Mouse (Mus musculus): Measurements from ENCODE around the gene Svs1. TPM values are rescaled to one million over a fixed set of nuclear protein-coding genes. Genes with fewer than 3 reads are reported as not detected.
"Not testable (repeated sequence)": the region's sequence is repeated elsewhere in the genome, so short reads cannot be mapped to it uniquely, and the experiment has no call there.

Gene Svs1
- polyA plus RNA-seq (2015; fragmentation: Nextera tagmentation; extraction: Ambion mirVana): not detected in 2 replicates

- Histone ChIP-seq H3K36me3 (ENCODE audit: control insufficient read depth, insufficient read depth, low read length) (no peaks in the 10 kb centered on the region), H3K4me2 (ENCODE audit: low read depth, low read length) (no peak within 1 kb of the TSS), H3K4me1 (replicated peaks; ENCODE audit: control insufficient read depth, insufficient read depth, low read length) (no peaks in the 10 kb centered on the region), H3K27ac (ENCODE audit: low read length) (no peak within 1 kb of the TSS), H3K9ac (ENCODE audit: low read length) (no peak within 1 kb of the TSS), H3K9me3 (ENCODE audit: control insufficient read depth, low read length) (no peaks in the 10 kb centered on the region), H3K27me3 (ENCODE audit: control insufficient read depth, insufficient read depth, low read depth, low read length) (no peaks in the 10 kb centered on the region), H3K4me3 (ENCODE audit: low read length) (no peak within 1 kb of the TSS)
- no peak for ATAC-seq (ENCODE audit: low read depth)
- 33% methylated on average over 7 of the region's 7 CpGs for WGBS
Observed at GRCm38 (mm10) chr6:48986444-48986990, at the start of gene Svs1. TSS of gene Svs1 (plus strand) at chr6:48986861.

DNA sequence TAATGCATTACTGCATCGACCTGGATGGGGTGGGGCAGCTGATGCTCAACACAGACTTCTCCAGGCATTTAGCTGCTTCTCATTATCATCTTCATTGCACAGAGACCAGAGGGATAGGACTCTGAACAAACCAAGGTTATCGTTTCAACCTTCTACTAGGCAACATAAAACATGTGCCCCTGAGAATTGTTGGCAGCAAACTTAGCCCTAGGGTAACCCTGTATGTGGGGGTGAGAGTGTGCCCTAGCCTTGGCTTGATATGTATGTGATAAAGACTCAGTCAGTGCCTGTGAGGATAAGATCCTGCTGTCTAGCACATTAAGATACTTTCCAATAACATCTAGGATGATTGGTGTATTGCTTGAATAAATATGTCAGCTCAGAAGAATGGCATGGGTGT lies 37.1 kb upstream of the Svs1 start:
- no peaks in the 10 kb centered on the region for H3K9me3 ChIP-seq (ENCODE audit: control insufficient read depth, low read length)
- H3K4me2 ChIP-seq (ENCODE audit: low read depth, low read length): no peak overlapping the region
- no peak overlapping the region for H3K27ac ChIP-seq (ENCODE audit: low read length)
- H3K36me3 ChIP-seq (ENCODE audit: control insufficient read depth, insufficient read depth, low read length): no peaks in the 10 kb centered on the region
- no peak overlapping the region for H3K4me3 ChIP-seq (ENCODE audit: low read length)
- no peaks in the 10 kb centered on the region for H3K27me3 ChIP-seq (ENCODE audit: control insufficient read depth, insufficient read depth, low read depth, low read length)
- WGBS: 74% methylated on average over 2 of the region's 2 CpGs
- H3K4me1 ChIP-seq (replicated peaks; ENCODE audit: control insufficient read depth, insufficient read depth, low read length): no peaks in the 10 kb centered on the region
- ATAC-seq (ENCODE audit: low read depth): no peak
- no peak overlapping the region for H3K9ac ChIP-seq (ENCODE audit: low read length)

DNA sequence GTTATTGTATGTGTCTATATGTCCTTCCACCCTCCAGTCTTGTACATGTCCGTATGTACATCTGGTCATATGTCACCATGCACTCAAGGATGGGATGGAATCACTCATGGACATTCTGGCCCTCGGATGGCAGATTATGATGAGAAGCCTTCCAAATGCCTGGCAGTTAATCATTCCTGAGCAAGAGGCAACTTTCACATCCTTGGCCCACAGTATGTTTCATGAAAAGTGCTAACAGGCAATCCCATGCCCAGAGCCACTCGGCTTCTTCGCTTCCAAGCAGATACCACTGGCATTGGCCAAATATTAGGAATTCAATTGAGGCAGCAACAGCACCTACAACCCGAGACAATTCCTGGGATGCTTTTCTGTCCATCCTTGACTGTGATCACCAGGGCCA lies 36.0 kb upstream of the Svs1 start:
- H3K36me3 ChIP-seq (ENCODE audit: control insufficient read depth, insufficient read depth, low read length): no peaks in the 10 kb centered on the region
- ATAC-seq (ENCODE audit: low read depth): no peak
- 81% methylated on average over 5 of the region's 5 CpGs for WGBS
- no peaks in the 10 kb centered on the region for H3K4me1 ChIP-seq (replicated peaks; ENCODE audit: control insufficient read depth, insufficient read depth, low read length)
- H3K9ac ChIP-seq (ENCODE audit: low read length): no peak overlapping the region
- H3K27ac ChIP-seq (ENCODE audit: low read length): no peak overlapping the region
- H3K4me2 ChIP-seq (ENCODE audit: low read depth, low read length): no peak overlapping the region
- no peak overlapping the region for H3K4me3 ChIP-seq (ENCODE audit: low read length)
- no peaks in the 10 kb centered on the region for H3K9me3 ChIP-seq (ENCODE audit: control insufficient read depth, low read length)
- no peaks in the 10 kb centered on the region for H3K27me3 ChIP-seq (ENCODE audit: control insufficient read depth, insufficient read depth, low read depth, low read length)

DNA sequence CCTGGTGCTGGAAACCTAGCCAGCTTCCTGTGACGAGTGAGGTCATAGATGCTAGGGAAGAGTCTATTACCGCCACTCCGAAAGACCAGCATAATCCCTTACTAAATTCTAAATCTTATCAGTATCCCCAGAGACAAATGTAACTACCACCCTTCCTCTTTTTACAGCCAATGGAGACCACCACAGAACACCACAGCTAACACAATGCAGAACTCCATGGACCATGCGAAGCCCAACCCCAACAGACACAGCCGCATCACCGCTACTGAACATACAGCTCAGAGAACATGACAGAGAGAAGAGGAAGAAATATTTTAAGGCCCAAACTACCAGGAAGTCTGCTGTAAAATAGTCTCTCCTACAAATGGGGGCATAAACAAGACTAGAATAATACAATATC lies 35.0 kb upstream of the Svs1 start:
- no peak overlapping the region for H3K27ac ChIP-seq (ENCODE audit: low read length)
- H3K27me3 ChIP-seq (ENCODE audit: control insufficient read depth, insufficient read depth, low read depth, low read length): no peaks in the 10 kb centered on the region
- H3K9ac ChIP-seq (ENCODE audit: low read length): no peak overlapping the region
- H3K4me2 ChIP-seq (ENCODE audit: low read depth, low read length): no peak overlapping the region
- no peaks in the 10 kb centered on the region for H3K4me1 ChIP-seq (replicated peaks; ENCODE audit: control insufficient read depth, insufficient read depth, low read length)
- WGBS: 84% methylated on average over 6 of the region's 6 CpGs
- H3K4me3 ChIP-seq (ENCODE audit: low read length): no peak overlapping the region
- no peaks in the 10 kb centered on the region for H3K9me3 ChIP-seq (ENCODE audit: control insufficient read depth, low read length)
- H3K36me3 ChIP-seq (ENCODE audit: control insufficient read depth, insufficient read depth, low read length): no peaks in the 10 kb centered on the region
- ATAC-seq (ENCODE audit: low read depth): no peak

- Histone ChIP-seq H3K9me3 (ENCODE audit: control insufficient read depth, low read length) (no peaks in the 10 kb centered on the region), H3K27ac (ENCODE audit: low read length) (no peak overlapping the region), H3K9ac (ENCODE audit: low read length) (no peak overlapping the region), H3K27me3 (ENCODE audit: control insufficient read depth, insufficient read depth, low read depth, low read length) (no peaks in the 10 kb centered on the region), H3K36me3 (ENCODE audit: control insufficient read depth, insufficient read depth, low read length) (no peaks in the 10 kb centered on the region), H3K4me2 (ENCODE audit: low read depth, low read length) (no peak overlapping the region), H3K4me3 (ENCODE audit: low read length) (no peak overlapping the region), H3K4me1 (replicated peaks; ENCODE audit: control insufficient read depth, insufficient read depth, low read length) (no peaks in the 10 kb centered on the region)
- no peak for ATAC-seq (ENCODE audit: low read depth)
- 82% methylated on average over 5 of the region's 5 CpGs for WGBS
Observed at GRCm38 (mm10) chr6:48953220-48953619, 33.4 kb upstream of the Svs1 start.

- 78% methylated on average over 5 of the region's 5 CpGs for WGBS
- H3K9ac ChIP-seq (ENCODE audit: low read length): no peak overlapping the region
- H3K27me3 ChIP-seq (ENCODE audit: control insufficient read depth, insufficient read depth, low read depth, low read length): no peaks in the 10 kb centered on the region
- no peaks in the 10 kb centered on the region for H3K36me3 ChIP-seq (ENCODE audit: control insufficient read depth, insufficient read depth, low read length)
- H3K4me3 ChIP-seq (ENCODE audit: low read length): no peak overlapping the region
- H3K4me1 ChIP-seq (replicated peaks; ENCODE audit: control insufficient read depth, insufficient read depth, low read length): no peaks in the 10 kb centered on the region
- no peak for ATAC-seq (ENCODE audit: low read depth)
- H3K27ac ChIP-seq (ENCODE audit: low read length): no peak overlapping the region
- no peak overlapping the region for H3K4me2 ChIP-seq (ENCODE audit: low read depth, low read length)
- no peaks in the 10 kb centered on the region for H3K9me3 ChIP-seq (ENCODE audit: control insufficient read depth, low read length)
Observed at GRCm38 (mm10) chr6:48954211-48954610, 32.5 kb upstream of the Svs1 start.

DNA sequence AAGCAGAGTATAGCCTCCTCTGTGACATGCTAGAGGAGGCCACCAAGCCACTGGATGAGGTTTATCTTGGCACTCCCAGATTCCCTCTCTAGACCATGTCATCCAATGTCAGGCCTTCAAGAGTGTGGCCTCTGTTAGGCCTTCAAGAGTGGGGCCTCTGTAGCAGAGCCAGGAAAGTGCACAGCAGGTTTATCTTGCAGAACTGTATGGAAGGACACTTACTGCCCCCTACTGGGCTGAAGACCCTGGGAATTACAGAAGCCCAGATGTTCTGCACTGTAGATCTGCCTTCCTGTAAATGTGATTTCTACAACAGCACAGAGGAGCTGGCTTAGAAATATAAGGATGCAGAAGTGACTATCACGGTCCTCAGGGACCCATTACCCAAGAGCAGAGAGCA lies 31.7 kb upstream of the Svs1 start:
- H3K36me3 ChIP-seq (ENCODE audit: control insufficient read depth, insufficient read depth, low read length): no peaks in the 10 kb centered on the region
- H3K27me3 ChIP-seq (ENCODE audit: control insufficient read depth, insufficient read depth, low read depth, low read length): no peaks in the 10 kb centered on the region
- no peaks in the 10 kb centered on the region for H3K9me3 ChIP-seq (ENCODE audit: control insufficient read depth, low read length)
- no peak overlapping the region for H3K4me2 ChIP-seq (ENCODE audit: low read depth, low read length)
- H3K9ac ChIP-seq (ENCODE audit: low read length): no peak overlapping the region
- peak; percentile 70; the same call in 1 of the 2 replicates for ATAC-seq (ENCODE audit: low read depth)
- H3K27ac ChIP-seq (ENCODE audit: low read length): no peak overlapping the region
- 25% methylated on average over 1 of the region's 1 CpGs for WGBS
- no peak overlapping the region for H3K4me3 ChIP-seq (ENCODE audit: low read length)
- H3K4me1 ChIP-seq (replicated peaks; ENCODE audit: control insufficient read depth, insufficient read depth, low read length): no peaks in the 10 kb centered on the region

GRCm38 (mm10) chr6:48956785-48957184 lies 29.9 kb upstream of the Svs1 start:
- H3K27me3 ChIP-seq (ENCODE audit: control insufficient read depth, insufficient read depth, low read depth, low read length): no peaks in the 10 kb centered on the region
- no peaks in the 10 kb centered on the region for H3K36me3 ChIP-seq (ENCODE audit: control insufficient read depth, insufficient read depth, low read length)
- no peak for ATAC-seq (ENCODE audit: low read depth)
- H3K4me1 ChIP-seq (replicated peaks; ENCODE audit: control insufficient read depth, insufficient read depth, low read length): no peaks in the 10 kb centered on the region
- H3K4me2 ChIP-seq (ENCODE audit: low read depth, low read length): no peak overlapping the region
- no peak overlapping the region for H3K9ac ChIP-seq (ENCODE audit: low read length)
- WGBS: 81% methylated on average over 4 of the region's 4 CpGs
- H3K4me3 ChIP-seq (ENCODE audit: low read length): no peak overlapping the region
- H3K27ac ChIP-seq (ENCODE audit: low read length): no peak overlapping the region
- no peaks in the 10 kb centered on the region for H3K9me3 ChIP-seq (ENCODE audit: control insufficient read depth, low read length)

- H3K36me3 ChIP-seq (ENCODE audit: control insufficient read depth, insufficient read depth, low read length): no peaks in the 10 kb centered on the region
- H3K27ac ChIP-seq (ENCODE audit: low read length): no peak overlapping the region
- WGBS: 50% methylated on average over 1 of the region's 1 CpGs
- peak; percentile 23; the same call in 1 of the 2 replicates for ATAC-seq (ENCODE audit: low read depth)
- no peaks in the 10 kb centered on the region for H3K27me3 ChIP-seq (ENCODE audit: control insufficient read depth, insufficient read depth, low read depth, low read length)
- no peak overlapping the region for H3K9ac ChIP-seq (ENCODE audit: low read length)
- H3K9me3 ChIP-seq (ENCODE audit: control insufficient read depth, low read length): no peaks in the 10 kb centered on the region
- no peak overlapping the region for H3K4me2 ChIP-seq (ENCODE audit: low read depth, low read length)
- no peak overlapping the region for H3K4me3 ChIP-seq (ENCODE audit: low read length)
- H3K4me1 ChIP-seq (replicated peaks; ENCODE audit: control insufficient read depth, insufficient read depth, low read length): no peaks in the 10 kb centered on the region
Observed at GRCm38 (mm10) chr6:48958053-48958452, 28.6 kb upstream of the Svs1 start.

DNA sequence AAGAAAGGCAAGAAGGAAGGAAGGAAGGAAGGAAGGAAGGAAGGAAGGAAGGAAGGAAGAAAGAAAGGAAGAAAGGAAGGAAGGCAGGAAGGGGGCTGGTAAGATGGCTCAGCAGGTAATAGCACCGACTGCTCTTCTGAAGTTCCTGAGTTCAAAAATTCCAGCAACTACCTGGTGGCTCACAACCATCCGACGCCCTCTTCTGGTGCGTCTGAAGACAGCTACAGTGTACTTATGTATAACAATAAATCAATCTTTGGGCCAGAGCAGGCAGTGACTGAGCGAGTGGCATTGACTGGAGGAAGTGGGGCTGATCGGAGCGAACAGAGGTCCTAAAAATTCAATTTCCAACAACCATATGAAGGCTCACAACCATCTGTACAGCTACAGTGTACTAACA lies 27.5 kb upstream of the Svs1 start:
- not testable (repeated sequence) for ATAC-seq (ENCODE audit: low read depth); H3K36me3 ChIP-seq (ENCODE audit: control insufficient read depth, insufficient read depth, low read length); H3K27me3 ChIP-seq (ENCODE audit: control insufficient read depth, insufficient read depth, low read depth, low read length); H3K27ac ChIP-seq (ENCODE audit: low read length); H3K4me1 ChIP-seq (replicated peaks; ENCODE audit: control insufficient read depth, insufficient read depth, low read length); H3K9ac ChIP-seq (ENCODE audit: low read length); H3K9me3 ChIP-seq (ENCODE audit: control insufficient read depth, low read length); H3K4me2 ChIP-seq (ENCODE audit: low read depth, low read length); H3K4me3 ChIP-seq (ENCODE audit: low read length)
- 16% methylated on average over 7 of the region's 7 CpGs for WGBS
